Mouse (Mus musculus) lung, embryonic 14.5 days (tissue): ENCODE measurements around the gene Lgals1. TPM values are rescaled to one million over a fixed set of nuclear protein-coding genes. Genes with fewer than 3 reads are reported as not detected.

ENCODE experiments used
- ATAC-seq: fragments of 200-750 bp; cut with Nextera tagmentation; 2 replicates; pipeline ENCODE4 v1.8.0; 2017; ENCODE audit warnings: mild to moderate bottlenecking, moderate TSS enrichment, moderate library complexity; ENCODE audit not compliant: insufficient read depth
- DNase-seq: peaks from one replicate; pipeline ENCODE4 v3.0.0-alpha.2; 2015
- H3K27ac ChIP-seq: fragments of 300-500 bp; sonication (generic); 2 replicates; pipeline ENCODE4 v1.5.1; 2014; ENCODE audit warnings: low read depth, mild to moderate bottlenecking, moderate library complexity
- H3K27me3 ChIP-seq: fragments of 300-500 bp; sonication (generic); 2 replicates; pipeline ENCODE4 v1.6.1; 2014; ENCODE audit warnings: low read length, control low read depth; ENCODE audit not compliant: insufficient read depth
- H3K36me3 ChIP-seq: fragments of 300-500 bp; sonication (generic); 2 replicates; pipeline ENCODE4 v1.6.1; 2014; ENCODE audit warnings: control low read depth; ENCODE audit not compliant: insufficient read depth
- H3K4me1 ChIP-seq: fragments of 300-500 bp; sonication (generic); 2 replicates; pipeline ENCODE4 v1.6.1; 2014; ENCODE audit warnings: antibody characterized with exemption, control low read depth; ENCODE audit not compliant: insufficient read depth
- H3K4me2 ChIP-seq: fragments of 300-500 bp; sonication (generic); 2 replicates; pipeline ENCODE4 v1.6.1; 2014; ENCODE audit warnings: mild to moderate bottlenecking
- H3K4me3 ChIP-seq: fragments of 300-500 bp; sonication (generic); 2 replicates; pipeline ENCODE4 v1.5.1; 2014; ENCODE audit warnings: low read depth, low read length
- H3K9ac ChIP-seq: fragments of 300-500 bp; sonication (generic); 2 replicates; pipeline ENCODE4 v1.6.1; 2014
- H3K9me3 ChIP-seq: fragments of 300-500 bp; sonication (generic); 2 replicates; pipeline ENCODE4 v1.6.1; 2016; ENCODE audit warnings: low read depth, low read length, control low read depth
- CTCF ChIP-seq: IDR thresholded peaks from 2 replicates; pipeline ENCODE4 v1.5.1; 2016; ENCODE audit warnings: antibody characterized with exemption, low read depth
- WGBS: fragments of 180-500 bp; shearing (Covaris S2); extraction: QIAGEN DNeasy Blood & Tissue Kit; methylation state at CpG from one replicate; pipeline ENCODE4 v1.1.7; 2014; 5-methylcytosine and 5-hydroxymethylcytosine counted together
- microRNA-seq: library from miRNA; unstranded; fragments of <30 nt; microRNA quantifications from one replicate; pipeline ENCODE4, GENCODE M21; 2016; ENCODE audit warnings: borderline number of aligned reads
- polyA plus RNA-seq: library from polyadenylated mRNA; unstranded; fragments of >200 nt; fragmentation: Nextera tagmentation; extraction: Ambion mirVana; gene quantifications from 2 replicates; pipeline ENCODE4 v1.2.1, GENCODE M21; 2014

The Lgals1 gene
- polyA plus RNA-seq, 1 experiment from 2014 or later: 799 TPM

- DNase-seq: no peak
These were observed 51.2 kb downstream of the Lgals1 start for GRCm38 (mm10) chr15:78977676-78978159.

GRCm38 (mm10) chr15:78978875-78979274 lies 52.4 kb downstream of the Lgals1 start:
- Histone ChIP-seq H3K27ac (peak overlapping the region; percentile 32; the same call in 1 of the 2 replicates), H3K9me3 (no peaks in the 10 kb centered on the region), H3K4me1 (peaks cover 16% of the 10 kb centered on the region), H3K27me3 (no peaks in the 10 kb centered on the region), H3K4me2 (0 out of 2 replicates have a peak overlapping the region, but pooled peaks have one; percentile 0), H3K36me3 (no peaks in the 10 kb centered on the region), H3K4me3 (no peak overlapping the region), H3K9ac (0 out of 2 replicates have a peak overlapping the region, but pooled peaks have one; percentile 13)
- DNase-seq (peak; percentile 93), ATAC-seq (peak; percentile 59)
- no peak for TF ChIP-seq CTCF
- 3% methylated on average over 4 of the region's 4 CpGs for WGBS

More at GRCm38 (mm10) chr15:78977676-78978159, 51.2 kb downstream of the Lgals1 start:
- no peak for TF ChIP-seq CTCF
- H3K27me3 ChIP-seq: no peaks in the 10 kb centered on the region
- no peak overlapping the region for H3K4me2 ChIP-seq
- WGBS: 85% methylated on average over 8 of the region's 8 CpGs
- H3K4me1 ChIP-seq: peaks cover 16% of the 10 kb centered on the region
- H3K27ac ChIP-seq: no peak overlapping the region
- no peak overlapping the region for H3K9ac ChIP-seq
- H3K9me3 ChIP-seq: no peaks in the 10 kb centered on the region
- no peak for ATAC-seq
- H3K4me3 ChIP-seq: no peak overlapping the region
- no peaks in the 10 kb centered on the region for H3K36me3 ChIP-seq

Small RNAs within 50 kb of the gene (microRNA-seq; reads per million reads assigned to microRNA genes)
- not detected for gene Mir6955

Other genes with a start within 250 kb of the Lgals1 start
- 0.03 and 0.08 TPM in 2 replicates for gene Elfn2, start 208.0 kb upstream of the Lgals1 start, polyA plus RNA-seq
- gene Mfng, start 153.2 kb upstream of the Lgals1 start, polyA plus RNA-seq: 28.7 and 34.3 TPM in 2 replicates
- gene Card10, start 123.7 kb upstream of the Lgals1 start, polyA plus RNA-seq: 7.8 and 8.5 TPM in 2 replicates
- gene Cdc42ep1, start 84.1 kb upstream of the Lgals1 start, polyA plus RNA-seq: 93.2 and 101 TPM in 2 replicates
- 0.34 TPM in 1 of 2 replicates, not detected in the other for gene Lgals2, start 71.2 kb upstream of the Lgals1 start, polyA plus RNA-seq
- 50.9 and 57.0 TPM in 2 replicates for gene Gga1, start 49.5 kb upstream of the Lgals1 start, polyA plus RNA-seq
- 0.18 and 0.70 TPM in 2 replicates for gene Gm49510, start 27.1 kb upstream of the Lgals1 start, polyA plus RNA-seq
- gene Sh3bp1, start 27.0 kb upstream of the Lgals1 start, polyA plus RNA-seq: 43.5 and 43.9 TPM in 2 replicates
- 17.9 and 21.9 TPM in 2 replicates for gene Pdxp, start 12.8 kb upstream of the Lgals1 start, polyA plus RNA-seq
- 52.8 and 57.4 TPM in 2 replicates for gene Nol12, start 8.2 kb downstream of the Lgals1 start, polyA plus RNA-seq
- 47.5 and 49.2 TPM in 2 replicates for gene Triobp, start 21.0 kb downstream of the Lgals1 start, polyA plus RNA-seq
- gene H1f0, start 101.7 kb downstream of the Lgals1 start, polyA plus RNA-seq: 201 and 209 TPM in 2 replicates
- gene Galr3, start 115.2 kb downstream of the Lgals1 start, polyA plus RNA-seq: not detected in 2 replicates
- gene Ankrd54, start 136.2 kb downstream of the Lgals1 start, polyA plus RNA-seq: 54.4 and 55.4 TPM in 2 replicates
- gene Eif3l, start 148.5 kb downstream of the Lgals1 start, polyA plus RNA-seq: 243 and 249 TPM in 2 replicates
- 7.5 and 9.0 TPM in 2 replicates for gene Micall1, start 182.2 kb downstream of the Lgals1 start, polyA plus RNA-seq
- 315 and 325 TPM in 2 replicates for gene Polr2f, start 214.3 kb downstream of the Lgals1 start, polyA plus RNA-seq
- 6.0 and 7.1 TPM in 2 replicates for gene 1700088E04Rik, start 214.5 kb downstream of the Lgals1 start, polyA plus RNA-seq
- gene Sox10, start 238.5 kb downstream of the Lgals1 start, polyA plus RNA-seq: 0.37 and 0.79 TPM in 2 replicates